18 mouse cellular contexts compared by ENCODE assay signal in the genomic region with DNA sequence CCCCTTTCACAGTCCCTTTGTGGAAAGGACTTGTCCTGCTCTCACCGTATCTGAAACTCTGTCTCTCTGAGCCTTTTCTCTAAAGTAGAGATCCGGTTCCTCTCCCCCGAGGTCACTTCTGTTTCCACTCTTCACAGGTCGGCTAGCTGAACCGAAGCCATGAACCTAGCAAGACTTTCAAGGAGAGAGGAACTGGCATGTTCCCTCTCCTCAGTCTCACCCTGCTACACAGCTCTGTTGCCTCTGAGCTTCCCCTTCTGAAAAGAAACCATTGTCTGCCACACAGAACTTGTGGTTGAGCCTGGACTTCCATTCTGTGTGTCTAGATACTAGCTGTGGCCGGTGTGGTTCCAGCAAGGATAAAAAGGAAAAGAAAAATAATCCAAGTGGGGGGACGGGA. TPM values are rescaled to one million over a fixed set of nuclear protein-coding genes. Genes with fewer than 3 reads are reported as not detected.
DNase-seq lines count a peak whose midpoint lies in the region; ATAC-seq lines count a peak whose summit lies in the region.
"Had no signal": no experiment of that assay in that cellular context is flagged by ENCODE, and none has a peak within 500 bp of the region (broad histone marks: within the 10 kb centered on the region; RNA-seq: fewer than 3 reads in every experiment).

No protein-coding gene starts in this region.

- ATAC-seq in granulocyte monocyte progenitor cell, adult 5-6 weeks (replicated peaks; ENCODE audit: poor library complexity, severe bottlenecking), result peak; percentile 83
- ATAC-seq in neutrophil, adult 5-6 weeks (ENCODE audit: extremely low read depth, insufficient number of reproducible peaks, low FRiP score, poor library complexity, severe bottlenecking), result peak; percentile 37; the same call in 1 of the 2 replicates
- ATAC-seq: inflammation-experienced regulatory T-cells, adult 6 months; midbrain, embryonic 13.5 days had no signal

- no peaks in the 10 kb centered on the region for H3K9me3 ChIP-seq in embryonic facial prominence, embryonic 10.5 days
- H3K9me3 ChIP-seq: embryonic facial prominence, embryonic 15.5 days; forebrain, embryonic 12.5 days; heart, embryonic 10.5 days; midbrain, embryonic 13.5 days had no signal

- no peak overlapping the region for H3K27ac ChIP-seq in embryonic facial prominence, embryonic 10.5 days (replicated peaks)
- H3K27ac ChIP-seq: embryonic facial prominence, embryonic 15.5 days; forebrain, embryonic 12.5 days; heart, embryonic 10.5 days; midbrain, embryonic 13.5 days had no signal

- no peaks in the 10 kb centered on the region for H3K27me3 ChIP-seq in embryonic facial prominence, embryonic 10.5 days (replicated peaks; ENCODE audit: low read depth, poor library complexity, severe bottlenecking)
- H3K27me3 ChIP-seq: embryonic facial prominence, embryonic 15.5 days; forebrain, embryonic 12.5 days; midbrain, embryonic 13.5 days had no signal

- peak; percentile 13 for DNase-seq in layer of hippocampus, adult 9-10 months (ENCODE audit: low spot score)
- no peak for DNase-seq in layer of hippocampus, postnatal 25 days (ENCODE audit: extremely low spot score in 1 of 2, low spot score in 1 of 2)
- DNase-seq in A20 (ENCODE audit: low read depth, low spot score), result peak; percentile 44
- no peak for DNase-seq in ovary, postnatal 14 days (ENCODE audit: low spot score)
- DNase-seq in heart, adult 8-10 months (ENCODE audit: low spot score), result no peak
- no peak for DNase-seq in embryonic facial prominence, embryonic 10.5 days (ENCODE audit: low spot score)
- DNase-seq: adrenal gland, postnatal 25 days; heart, postnatal 36 days; kidney, postnatal 10 days; thymus, adult 18-20 months had no signal

- H3K36me3 ChIP-seq in embryonic facial prominence, embryonic 10.5 days (replicated peaks), result no peaks in the 10 kb centered on the region
- H3K36me3 ChIP-seq: embryonic facial prominence, embryonic 15.5 days; forebrain, embryonic 12.5 days; G1E; heart, embryonic 10.5 days; midbrain, embryonic 13.5 days had no signal

- H3K4me3 ChIP-seq in embryonic facial prominence, embryonic 10.5 days, result no peak overlapping the region
- H3K4me3 ChIP-seq: embryonic facial prominence, embryonic 15.5 days; forebrain, embryonic 12.5 days; heart, embryonic 10.5 days; midbrain, embryonic 13.5 days had no signal

- 74% methylated on average over 7 of the region's 7 CpGs for WGBS in embryonic facial prominence, embryonic 10.5 days

- peaks cover 7% of the 10 kb centered on the region for H3K4me1 ChIP-seq in embryonic facial prominence, embryonic 10.5 days
- H3K4me1 ChIP-seq: embryonic facial prominence, embryonic 15.5 days had no signal

RNA-seq across cellular contexts. Expression of a gene that starts 4.1 kb away (rescaled TPM):
- 10 to 100 TPM in 1 of 2 experiments, 1 to 10 TPM in 1; 9.8 to 12.5 TPM for total RNA-seq in layer of hippocampus, postnatal 25 days (2021)
- total RNA-seq in granulocyte monocyte progenitor cell, adult 5-6 weeks (2014; fragmentation: Nextera tagmentation), result 1.9 and 6.2 TPM in 2 replicates
- not detected in 2 replicates for total RNA-seq in granulocyte monocyte progenitor cell, adult 5-6 weeks (2017)
- 0.35 and 0.98 TPM in 2 replicates for total RNA-seq in neutrophil, adult 5-6 weeks (2017)
- total RNA-seq in heart, adult 8-10 months (2022), result 1 to 10 TPM; 4.8 to 6.7 (median 5.3) TPM
- 0.70 and 0.80 TPM in 2 replicates for polyA plus RNA-seq in embryonic facial prominence, embryonic 10.5 days (2016; fragmentation: Nextera tagmentation; extraction: Ambion mirVana)
- polyA plus RNA-seq: G1E had no signal

RNA-seq across cellular contexts. Expression of a gene that starts 32.9 kb away (rescaled TPM):
- total RNA-seq in layer of hippocampus, postnatal 25 days (2021), result 10 to 100 TPM; 12.8 to 13.6 TPM
- 0.13 TPM in 1 of 2 replicates, not detected in the other for total RNA-seq in granulocyte monocyte progenitor cell, adult 5-6 weeks (2014; fragmentation: Nextera tagmentation)
- total RNA-seq in granulocyte monocyte progenitor cell, adult 5-6 weeks (2017), result 0.13 TPM in 1 of 2 replicates, not detected in the other
- not detected in 2 replicates for total RNA-seq in neutrophil, adult 5-6 weeks (2017)
- 1 to 10 TPM; 4.7 to 5.3 (median 5.0) TPM for total RNA-seq in heart, adult 8-10 months (2022)
- 13.1 and 13.8 TPM in 2 replicates for polyA plus RNA-seq in embryonic facial prominence, embryonic 10.5 days (2016; fragmentation: Nextera tagmentation; extraction: Ambion mirVana)
- polyA plus RNA-seq: G1E; inflammation-experienced regulatory T-cells, adult 6 months had no signal

Comparison
In these comparisons a context has a peak if more than half of its experiments do, and no peak if none do; other contexts are left out.
1. DNase-seq: peak in layer of hippocampus, adult 9-10 months (single experiment) and A20 (single experiment); none in layer of hippocampus, postnatal 25 days (0 of 2), ovary, postnatal 14 days (single experiment), heart, adult 8-10 months (single experiment) and embryonic facial prominence, embryonic 10.5 days (single experiment).